Mouse (Mus musculus): ENCODE data around the gene Bcl2l14.

The Bcl2l14 gene

GRCm38 (mm10) chr6:134402914-134403683 lies 7.0 kb downstream of the Bcl2l14 start:
- in situ Hi-C loops (cut with MboI, MseI), result loop anchor here in 1 of 2 experiments (5.0 kb wide), 1 partner anchor 496 kb away; no protein-coding TSS in a partner anchor

- in situ Hi-C loops (cut with MboI, MseI), result loop anchor here in 1 of 2 experiments (5.0 kb wide), 1 partner anchor 496 kb away; no protein-coding TSS in a partner anchor
These were observed 7.6 kb downstream of the Bcl2l14 start for GRCm38 (mm10) chr6:134403684-134404070.

GRCm38 (mm10) chr6:134407226-134407625 lies 11.1 kb downstream of the Bcl2l14 start:
- in situ Hi-C loops (cut with MboI, MseI), result loop anchor here in 1 of 2 experiments (5.0 kb wide), 1 partner anchor 95 kb away; no protein-coding TSS in a partner anchor

- in situ Hi-C loops (cut with MboI, MseI), result loop anchor here in 1 of 2 experiments (10.0 kb wide), 1 partner anchor 459 kb away; no protein-coding TSS in a partner anchor
These were observed 17.8 kb downstream of the Bcl2l14 start for GRCm38 (mm10) chr6:134413706-134414531.

GRCm38 (mm10) chr6:134414532-134414883 lies 18.4 kb downstream of the Bcl2l14 start:
- in situ Hi-C loops (cut with MboI, MseI), result loop anchor here in 1 of 2 experiments (10.0 kb wide), 1 partner anchor 460 kb away; no protein-coding TSS in a partner anchor

GRCm38 (mm10) chr6:134416556-134417105 lies 20.5 kb downstream of the Bcl2l14 start:
- in situ Hi-C loops (cut with MboI, MseI), result loop anchor here in 1 of 2 experiments (10.0 kb wide), 1 partner anchor 462 kb away; no protein-coding TSS in a partner anchor

- in situ Hi-C loops (cut with MboI, MseI), result loop anchor here in 1 of 2 experiments (10.0 kb wide), 1 partner anchor 463 kb away; no protein-coding TSS in a partner anchor
These were observed 21.8 kb downstream of the Bcl2l14 start for GRCm38 (mm10) chr6:134417886-134418285.

- in situ Hi-C loops (cut with MboI, MseI), result no loop called here
These were observed 24.3 kb downstream of the Bcl2l14 start for GRCm38 (mm10) chr6:134420375-134420774.

- in situ Hi-C loops (cut with MboI, MseI), result no loop called here
These were observed 25.8 kb downstream of the Bcl2l14 start for GRCm38 (mm10) chr6:134421921-134422320.

- in situ Hi-C loops (cut with MboI, MseI), result loop anchor here (25.0 kb wide), 1 partner anchor 713 kb away; no protein-coding TSS in a partner anchor
These were observed 29.1 kb downstream of the Bcl2l14 start for GRCm38 (mm10) chr6:134425216-134425717.

- in situ Hi-C loops (cut with MboI, MseI), result loop anchor here (25.0 kb wide), 1 partner anchor 715 kb away; no protein-coding TSS in a partner anchor
These were observed 31.0 kb downstream of the Bcl2l14 start for GRCm38 (mm10) chr6:134427165-134427564.

GRCm38 (mm10) chr6:134428455-134428854 lies 32.3 kb downstream of the Bcl2l14 start:
- in situ Hi-C loops (cut with MboI, MseI), result loop anchor here (25.0 kb wide), 1 partner anchor 716 kb away; no protein-coding TSS in a partner anchor

- in situ Hi-C loops (cut with MboI, MseI), result loop anchor here (5.0 to 25.0 kb wide), 3 partner anchors 177 to 718 kb away; no protein-coding TSS in a partner anchor
These were observed 34.2 kb downstream of the Bcl2l14 start for GRCm38 (mm10) chr6:134430161-134430799.

GRCm38 (mm10) chr6:134431583-134431982 lies 35.5 kb downstream of the Bcl2l14 start:
- in situ Hi-C loops (cut with MboI, MseI), result loop anchor here (5.0 to 25.0 kb wide), 3 partner anchors 176 to 719 kb away; no protein-coding TSS in a partner anchor

GRCm38 (mm10) chr6:134433281-134433680 lies 37.2 kb downstream of the Bcl2l14 start:
- in situ Hi-C loops (cut with MboI, MseI), result loop anchor here (5.0 to 25.0 kb wide), 3 partner anchors 174 to 721 kb away; no protein-coding TSS in a partner anchor

GRCm38 (mm10) chr6:134434044-134434443 lies 37.9 kb downstream of the Bcl2l14 start:
- in situ Hi-C loops (cut with MboI, MseI), result loop anchor here (5.0 to 25.0 kb wide), 3 partner anchors 173 to 722 kb away; no protein-coding TSS in a partner anchor

- in situ Hi-C loops (cut with MboI, MseI), result loop anchor here (5.0 to 25.0 kb wide), 3 partner anchors 172 to 723 kb away; no protein-coding TSS in a partner anchor
These were observed 38.8 kb downstream of the Bcl2l14 start for GRCm38 (mm10) chr6:134434866-134435390.

- in situ Hi-C loops (cut with MboI, MseI), result loop anchor here (25.0 kb wide), 1 partner anchor 725 kb away; no protein-coding TSS in a partner anchor
These were observed 40.8 kb downstream of the Bcl2l14 start for GRCm38 (mm10) chr6:134436955-134437354.

GRCm38 (mm10) chr6:134439401-134440021 lies 43.4 kb downstream of the Bcl2l14 start:
- in situ Hi-C loops (cut with MboI, MseI), result loop anchor here (25.0 kb wide), 1 partner anchor 727 kb away; no protein-coding TSS in a partner anchor

Data from T-helper 17 cell (primary cell).